Mouse (Mus musculus): ENCODE measurements around the gene Slc38a3. TPM values are rescaled to one million over a fixed set of nuclear protein-coding genes. Genes with fewer than 3 reads are reported as not detected.

The Slc38a3 gene
- total and polyA plus RNA-seq, 2 experiments from 2014 or later = 4.0 to 16.9 TPM

GRCm38 (mm10) chr9:107693433-107693987, 24.2 kb upstream of the Slc38a3 start:
- no peak for ATAC-seq (ENCODE audit: insufficient read depth, low read depth)

DNA sequence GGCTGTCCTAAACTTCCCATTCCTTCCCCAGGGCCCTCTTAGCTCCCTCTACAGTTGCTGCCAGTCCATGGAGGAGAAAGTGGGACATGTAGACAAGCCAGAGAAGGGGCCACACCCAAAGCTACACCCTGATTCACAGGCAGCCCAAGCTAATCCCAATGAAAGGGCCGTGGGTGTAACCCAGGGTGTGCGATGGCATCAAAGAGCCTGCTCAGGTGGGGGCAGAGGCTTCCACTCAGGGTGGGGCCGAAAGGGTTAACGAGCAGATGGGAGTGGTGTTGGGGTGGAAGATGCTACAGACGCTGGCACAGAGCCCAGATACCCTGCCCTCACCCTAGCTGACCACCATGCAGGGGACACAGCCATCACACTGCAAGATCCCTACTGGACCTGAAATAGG, 23.5 kb upstream of the Slc38a3 start:
- DNase-seq (ENCODE audit: low spot score) (no peak), ATAC-seq (ENCODE audit: insufficient read depth, low read depth) (no peak)
- H3K4me2 ChIP-seq (ENCODE audit: low read depth, low read length) = no peak overlapping the region
- H3K4me3 ChIP-seq (ENCODE audit: low read depth, low read length) = no peak overlapping the region
- WGBS = 79% methylated on average over 5 of the region's 5 CpGs
- no peaks in the 10 kb centered on the region for H3K9me3 ChIP-seq (replicated peaks; ENCODE audit: control insufficient read depth, low read length)
- H3K36me3 ChIP-seq (replicated peaks; ENCODE audit: control insufficient read depth, insufficient read depth, low read length) = 0 out of 2 replicates have a peak, but pooled peaks cover 7% of the 10 kb centered on the region
- H3K27me3 ChIP-seq (ENCODE audit: control insufficient read depth, insufficient read depth, low read length) = no peaks in the 10 kb centered on the region
- no peak overlapping the region for H3K9ac ChIP-seq (replicated peaks; ENCODE audit: low read depth, low read length)
- H3K27ac ChIP-seq (ENCODE audit: low read depth) = no peak overlapping the region
- TF ChIP-seq CTCF (IDR thresholded peaks at IDR 0.05; ENCODE audit: low read depth) (no peak), EP300 (IDR thresholded peaks at IDR 0.05; ENCODE audit: low read depth) (no peak)
- peaks cover 7% of the 10 kb centered on the region for H3K4me1 ChIP-seq (ENCODE audit: control insufficient read depth, insufficient read depth)

More at GRCm38 (mm10) chr9:107693433-107693987, 24.2 kb upstream of the Slc38a3 start:
- no peak overlapping the region for H3K27ac ChIP-seq (ENCODE audit: low read depth)
- no peak overlapping the region for H3K4me2 ChIP-seq (ENCODE audit: low read depth, low read length)
- no peaks in the 10 kb centered on the region for H3K9me3 ChIP-seq (replicated peaks; ENCODE audit: control insufficient read depth, low read length)
- H3K36me3 ChIP-seq (replicated peaks; ENCODE audit: control insufficient read depth, insufficient read depth, low read length) = 0 out of 2 replicates have a peak, but pooled peaks cover 7% of the 10 kb centered on the region
- no peaks in the 10 kb centered on the region for H3K27me3 ChIP-seq (ENCODE audit: control insufficient read depth, insufficient read depth, low read length)
- WGBS = 58% methylated on average over 4 of the region's 4 CpGs
- TF ChIP-seq EP300 (IDR thresholded peaks at IDR 0.05; ENCODE audit: low read depth) (no peak), CTCF (IDR thresholded peaks at IDR 0.05; ENCODE audit: low read depth) (peak; percentile 24)
- H3K9ac ChIP-seq (replicated peaks; ENCODE audit: low read depth, low read length) = no peak overlapping the region
- H3K4me1 ChIP-seq (ENCODE audit: control insufficient read depth, insufficient read depth) = peaks cover 11% of the 10 kb centered on the region
- no peak overlapping the region for H3K4me3 ChIP-seq (ENCODE audit: low read depth, low read length)
- no peak for DNase-seq (ENCODE audit: low spot score)

- 64% methylated on average over 8 of the region's 8 CpGs for WGBS
- DNase-seq (ENCODE audit: low spot score) = no peak
These were observed 21.1 kb upstream of the Slc38a3 start for GRCm38 (mm10) chr9:107690391-107690790.

GRCm38 (mm10) chr9:107688939-107689338, 19.6 kb upstream of the Slc38a3 start:
- Histone ChIP-seq H3K4me2 (ENCODE audit: low read depth, low read length) (no peak overlapping the region), H3K4me3 (ENCODE audit: low read depth, low read length) (no peak overlapping the region), H3K4me1 (ENCODE audit: control insufficient read depth, insufficient read depth) (no peaks in the 10 kb centered on the region; the same call in 1 of the 2 replicates), H3K36me3 (replicated peaks; ENCODE audit: control insufficient read depth, insufficient read depth, low read length) (0 out of 2 replicates have a peak, but pooled peaks cover 7% of the 10 kb centered on the region), H3K27ac (ENCODE audit: low read depth) (no peak overlapping the region), H3K9ac (replicated peaks; ENCODE audit: low read depth, low read length) (no peak overlapping the region), H3K27me3 (ENCODE audit: control insufficient read depth, insufficient read depth, low read length) (0 out of 2 replicates have a peak, but pooled peaks cover 3% of the 10 kb centered on the region), H3K9me3 (replicated peaks; ENCODE audit: control insufficient read depth, low read length) (no peaks in the 10 kb centered on the region)
- no peak for ATAC-seq (ENCODE audit: insufficient read depth, low read depth)
- WGBS = 73% methylated on average over 7 of the region's 7 CpGs
- DNase-seq (ENCODE audit: low spot score) = no peak
- no peak for TF ChIP-seq EP300 (IDR thresholded peaks at IDR 0.05; ENCODE audit: low read depth)
- TF ChIP-seq CTCF (IDR thresholded peaks at IDR 0.05; ENCODE audit: low read depth) = no peak

More at GRCm38 (mm10) chr9:107690391-107690790, 21.1 kb upstream of the Slc38a3 start:
- Histone ChIP-seq H3K27ac (ENCODE audit: low read depth) (no peak overlapping the region), H3K9ac (replicated peaks; ENCODE audit: low read depth, low read length) (no peak overlapping the region), H3K27me3 (ENCODE audit: control insufficient read depth, insufficient read depth, low read length) (0 out of 2 replicates have a peak, but pooled peaks cover 3% of the 10 kb centered on the region), H3K9me3 (replicated peaks; ENCODE audit: control insufficient read depth, low read length) (no peaks in the 10 kb centered on the region), H3K4me3 (ENCODE audit: low read depth, low read length) (no peak overlapping the region), H3K36me3 (replicated peaks; ENCODE audit: control insufficient read depth, insufficient read depth, low read length) (0 out of 2 replicates have a peak, but pooled peaks cover 7% of the 10 kb centered on the region), H3K4me1 (ENCODE audit: control insufficient read depth, insufficient read depth) (peaks cover 5% of the 10 kb centered on the region), H3K4me2 (ENCODE audit: low read depth, low read length) (no peak overlapping the region)
- no peak for ATAC-seq (ENCODE audit: insufficient read depth, low read depth)
- TF ChIP-seq CTCF (IDR thresholded peaks at IDR 0.05; ENCODE audit: low read depth) = no peak
- no peak for TF ChIP-seq EP300 (IDR thresholded peaks at IDR 0.05; ENCODE audit: low read depth)

DNA sequence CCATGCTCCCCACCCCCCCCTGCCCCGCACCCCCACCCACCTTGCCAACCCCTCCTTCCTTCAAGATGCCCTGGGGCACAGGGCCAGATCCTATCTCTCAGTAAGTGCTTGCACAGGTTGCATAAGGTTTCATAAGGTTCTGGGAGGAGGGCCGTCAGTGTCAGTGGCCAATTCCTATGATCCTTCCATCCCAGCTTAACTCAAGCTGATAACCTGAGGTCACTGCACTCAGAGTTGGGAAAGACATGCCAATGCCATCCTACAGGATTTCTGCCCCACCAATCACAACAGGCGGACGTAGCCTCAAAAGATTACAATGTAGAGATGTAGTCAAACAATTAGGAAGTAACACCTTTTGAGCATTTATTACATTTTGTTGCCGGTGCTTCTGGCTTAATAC, 19.1 kb upstream of the Slc38a3 start:
- no peaks in the 10 kb centered on the region; the same call in 1 of the 2 replicates for H3K4me1 ChIP-seq (ENCODE audit: control insufficient read depth, insufficient read depth)
- no peak overlapping the region for H3K4me3 ChIP-seq (ENCODE audit: low read depth, low read length)
- no peak overlapping the region for H3K27ac ChIP-seq (ENCODE audit: low read depth)
- TF ChIP-seq EP300 (IDR thresholded peaks at IDR 0.05; ENCODE audit: low read depth) (no peak), CTCF (IDR thresholded peaks at IDR 0.05; ENCODE audit: low read depth) (no peak)
- H3K27me3 ChIP-seq (ENCODE audit: control insufficient read depth, insufficient read depth, low read length) = 0 out of 2 replicates have a peak, but pooled peaks cover 3% of the 10 kb centered on the region
- H3K36me3 ChIP-seq (replicated peaks; ENCODE audit: control insufficient read depth, insufficient read depth, low read length) = 0 out of 2 replicates have a peak, but pooled peaks cover 7% of the 10 kb centered on the region
- no peak overlapping the region for H3K9ac ChIP-seq (replicated peaks; ENCODE audit: low read depth, low read length)
- DNase-seq (ENCODE audit: low spot score) (no peak), ATAC-seq (ENCODE audit: insufficient read depth, low read depth) (no peak)
- no peak overlapping the region for H3K4me2 ChIP-seq (ENCODE audit: low read depth, low read length)
- WGBS = 85% methylated on average over 5 of the region's 5 CpGs
- no peaks in the 10 kb centered on the region for H3K9me3 ChIP-seq (replicated peaks; ENCODE audit: control insufficient read depth, low read length)

Measured in heart, postnatal 0 days (tissue).